Mouse (Mus musculus): Measurements from ENCODE around the gene Smco1. TPM values are rescaled to one million over a fixed set of nuclear protein-coding genes. Genes with fewer than 3 reads are reported as not detected.
"Not testable (repeated sequence)": the region's sequence is repeated elsewhere in the genome, so short reads cannot be mapped to it uniquely, and the experiment has no call there.

Smco1 gene
- polyA plus RNA-seq, 1 experiment, result 0.27 TPM

- H3K4me3 ChIP-seq (ENCODE audit: insufficient read depth, low read length); H3K4me1 ChIP-seq (ENCODE audit: control insufficient read depth, insufficient read depth, low read length); H3K27ac ChIP-seq (ENCODE audit: insufficient read depth, low read length): not testable (repeated sequence)
- TF ChIP-seq CTCF (IDR thresholded peaks at IDR 0.05; ENCODE audit: extremely low read depth, insufficient read depth, low read length), result 0 out of 2 replicates have a peak, but pooled peaks have one; percentile 10
These were observed 7.0 kb upstream of the Smco1 start for GRCm38 (mm10) chr16:32264225-32264624.

DNA sequence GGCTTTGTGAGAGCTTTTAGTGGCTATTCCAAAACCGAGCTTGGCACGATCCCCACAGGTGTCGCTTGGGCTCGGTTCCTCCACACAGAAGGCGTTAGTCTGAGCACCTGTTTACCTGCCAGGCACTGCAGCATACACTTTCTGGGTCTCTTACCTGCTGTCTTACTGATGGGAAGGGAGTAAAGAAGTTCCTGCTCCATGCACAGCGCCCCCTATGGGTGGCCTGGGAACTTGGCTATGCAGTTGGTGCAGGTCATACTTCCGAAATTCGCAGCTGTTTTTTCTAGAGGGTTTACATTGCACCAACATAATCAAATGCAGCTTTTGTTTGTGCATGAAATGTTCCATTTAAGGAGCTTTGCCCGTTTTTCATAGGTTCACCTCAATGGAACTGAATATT is 2.1 kb downstream of the Smco1 start:
- Histone ChIP-seq H3K4me1 (ENCODE audit: control insufficient read depth, insufficient read depth, low read length) (no peaks in the 10 kb centered on the region), H3K27ac (ENCODE audit: insufficient read depth, low read length) (no peak overlapping the region), H3K4me3 (ENCODE audit: insufficient read depth, low read length) (no peak overlapping the region)
- no peak for TF ChIP-seq CTCF (IDR thresholded peaks at IDR 0.05; ENCODE audit: extremely low read depth, insufficient read depth, low read length)
- no peak for TF ChIP-seq POLR2A (IDR thresholded peaks at IDR 0.05; ENCODE audit: extremely low read depth, insufficient read depth, low read length)

DNA sequence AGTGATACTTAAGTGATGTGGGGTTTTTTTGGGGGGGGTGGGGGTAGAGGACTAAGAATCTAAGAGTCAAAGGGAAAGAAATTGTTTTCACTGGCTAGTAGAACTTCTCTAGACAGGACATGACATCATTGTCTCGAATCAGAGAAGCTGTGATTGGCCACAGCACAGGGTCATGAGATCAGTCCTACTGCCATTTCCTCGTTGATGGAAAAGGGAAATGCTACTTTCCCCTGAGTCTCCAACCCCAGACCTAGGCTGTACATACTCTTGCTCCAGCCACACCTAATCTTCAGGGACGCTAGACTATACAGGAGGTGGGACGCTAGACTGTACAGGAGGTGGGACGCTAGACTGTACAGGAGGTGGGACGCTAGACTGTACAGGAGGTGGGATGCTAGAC is 3.8 kb downstream of the Smco1 start:
- H3K4me3 ChIP-seq (ENCODE audit: insufficient read depth, low read length), result no peak overlapping the region
- H3K27ac ChIP-seq (ENCODE audit: insufficient read depth, low read length), result no peak overlapping the region
- H3K4me1 ChIP-seq (ENCODE audit: control insufficient read depth, insufficient read depth, low read length), result no peaks in the 10 kb centered on the region
- TF ChIP-seq CTCF (IDR thresholded peaks at IDR 0.05; ENCODE audit: extremely low read depth, insufficient read depth, low read length) (no peak), POLR2A (IDR thresholded peaks at IDR 0.05; ENCODE audit: extremely low read depth, insufficient read depth, low read length) (no peak)

DNA sequence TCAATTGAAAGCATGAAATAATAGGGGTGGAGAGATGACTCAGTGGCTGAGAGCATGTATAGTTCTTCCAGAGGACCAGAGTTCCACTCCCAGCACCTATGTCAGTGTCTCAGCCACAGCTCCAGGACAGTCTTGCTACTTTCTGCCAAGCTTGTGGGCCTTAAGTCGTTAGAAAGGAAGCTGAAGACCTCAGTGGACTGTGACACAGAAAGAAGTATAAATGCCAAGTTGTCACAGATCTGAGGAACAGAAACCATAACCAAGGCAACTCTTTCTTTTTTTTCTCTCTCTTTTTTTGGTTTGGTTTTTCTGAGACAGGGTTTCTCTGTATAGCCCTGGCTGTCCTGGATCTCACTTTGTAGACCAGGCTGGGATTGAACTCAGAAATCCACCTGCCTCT is 4.6 kb downstream of the Smco1 start:
- Histone ChIP-seq H3K4me3 (ENCODE audit: insufficient read depth, low read length) (no peak overlapping the region), H3K4me1 (ENCODE audit: control insufficient read depth, insufficient read depth, low read length) (no peaks in the 10 kb centered on the region), H3K27ac (ENCODE audit: insufficient read depth, low read length) (no peak overlapping the region)
- no peak for TF ChIP-seq POLR2A (IDR thresholded peaks at IDR 0.05; ENCODE audit: extremely low read depth, insufficient read depth, low read length)
- no peak for TF ChIP-seq CTCF (IDR thresholded peaks at IDR 0.05; ENCODE audit: extremely low read depth, insufficient read depth, low read length)

GRCm38 (mm10) chr16:32277308-32278256 is 6.3 kb downstream of the Smco1 start, which contains the start of gene Rnf168:
Gene Rnf168, plus strand, starts transcription at chr16:32277459.
- TF ChIP-seq CTCF (IDR thresholded peaks at IDR 0.05; ENCODE audit: extremely low read depth, insufficient read depth, low read length) (no peak), POLR2A (IDR thresholded peaks at IDR 0.05; ENCODE audit: extremely low read depth, insufficient read depth, low read length) (peak; percentile 65; the same call in 1 of the 2 replicates)
- Histone ChIP-seq H3K4me1 (ENCODE audit: control insufficient read depth, insufficient read depth, low read length) (peaks cover 3% of the 10 kb centered on the region), H3K4me3 (ENCODE audit: insufficient read depth, low read length) (peak within 1 kb of the TSS; percentile 87), H3K27ac (ENCODE audit: insufficient read depth, low read length) (peak within 1 kb of the TSS; percentile 73)

- H3K4me1 ChIP-seq (ENCODE audit: control insufficient read depth, insufficient read depth, low read length), result peaks cover 6% of the 10 kb centered on the region
These were observed 7.1 kb downstream of the Smco1 start for GRCm38 (mm10) chr16:32278396-32278795.

DNA sequence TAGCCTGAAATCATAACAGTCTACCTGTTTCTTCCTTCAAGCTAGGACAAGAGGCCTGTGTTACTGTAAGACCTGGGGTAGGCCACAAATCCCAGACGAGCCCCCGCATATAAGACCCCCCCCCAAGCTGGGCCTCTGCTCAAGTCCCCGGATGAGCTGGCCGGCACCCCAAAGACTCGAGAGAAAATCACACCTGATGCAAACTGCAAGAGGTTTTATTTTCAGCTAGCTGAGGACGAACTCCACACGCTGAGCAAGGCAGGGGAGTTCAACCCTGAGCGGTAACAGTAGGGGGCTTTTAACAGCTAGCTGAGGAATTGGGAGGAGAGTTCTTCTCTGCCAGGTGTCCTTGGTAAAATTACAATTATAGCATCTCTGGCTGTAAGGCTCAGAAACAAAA is 8.9 kb downstream of the Smco1 start:
- peaks cover 6% of the 10 kb centered on the region for H3K4me1 ChIP-seq (ENCODE audit: control insufficient read depth, insufficient read depth, low read length)
- TF ChIP-seq POLR2A (IDR thresholded peaks at IDR 0.05; ENCODE audit: extremely low read depth, insufficient read depth, low read length), result no peak
- no peak for TF ChIP-seq CTCF (IDR thresholded peaks at IDR 0.05; ENCODE audit: extremely low read depth, insufficient read depth, low read length)
- H3K4me3 ChIP-seq (ENCODE audit: insufficient read depth, low read length), result no peak overlapping the region; the same call in 1 of the 2 replicates
- H3K27ac ChIP-seq (ENCODE audit: insufficient read depth, low read length), result no peak overlapping the region

More at GRCm38 (mm10) chr16:32278396-32278795, 7.1 kb downstream of the Smco1 start:
- H3K4me3 ChIP-seq (ENCODE audit: insufficient read depth, low read length), result peak overlapping the region; percentile 87
- no peak overlapping the region for H3K27ac ChIP-seq (ENCODE audit: insufficient read depth, low read length)
- TF ChIP-seq POLR2A (IDR thresholded peaks at IDR 0.05; ENCODE audit: extremely low read depth, insufficient read depth, low read length) (no peak), CTCF (IDR thresholded peaks at IDR 0.05; ENCODE audit: extremely low read depth, insufficient read depth, low read length) (no peak)

DNA sequence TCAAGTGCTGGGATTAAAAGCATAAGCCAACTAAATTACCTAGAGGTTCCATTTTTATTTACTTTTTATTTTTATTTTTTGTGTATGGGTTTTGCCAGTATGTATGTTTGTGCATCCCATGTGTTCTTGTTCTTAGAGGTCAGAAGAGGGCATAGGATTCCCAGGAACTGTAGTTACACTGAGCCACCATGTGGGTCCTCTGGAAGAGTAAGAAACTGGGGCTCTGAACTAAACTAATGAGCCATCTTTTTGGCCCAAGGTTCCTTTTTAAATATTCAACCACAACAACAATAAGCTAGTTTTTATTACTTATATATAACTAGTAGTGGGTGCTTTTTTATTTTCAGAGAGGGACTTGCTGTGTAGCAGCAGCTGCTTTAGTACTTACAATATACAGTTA is 11.3 kb downstream of the Smco1 start:
- Histone ChIP-seq H3K4me1 (ENCODE audit: control insufficient read depth, insufficient read depth, low read length) (peaks cover 6% of the 10 kb centered on the region), H3K4me3 (ENCODE audit: insufficient read depth, low read length) (no peak overlapping the region)

DNA sequence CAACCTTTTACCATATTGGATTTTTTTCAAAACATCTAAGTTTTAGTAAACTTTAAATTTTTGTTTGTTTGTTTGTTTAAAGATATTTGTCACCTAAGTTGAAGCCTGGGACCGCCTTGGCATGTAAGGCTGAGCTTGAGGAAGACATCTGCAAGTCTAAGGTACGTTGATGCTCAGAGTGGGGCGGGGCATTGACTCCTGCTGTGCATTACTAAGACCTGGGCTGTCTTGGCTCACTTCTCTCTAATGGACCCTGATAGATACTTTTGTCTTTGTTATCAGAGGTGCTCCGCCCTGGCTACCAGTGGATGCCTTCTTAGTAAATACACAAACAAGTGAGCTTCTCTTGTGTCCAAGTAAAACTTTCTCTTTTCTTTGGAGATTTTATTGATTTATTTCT is 20.6 kb downstream of the Smco1 start:
- no peak overlapping the region for H3K4me3 ChIP-seq (ENCODE audit: insufficient read depth, low read length)
- no peak overlapping the region for H3K27ac ChIP-seq (ENCODE audit: insufficient read depth, low read length)
- TF ChIP-seq CTCF (IDR thresholded peaks at IDR 0.05; ENCODE audit: extremely low read depth, insufficient read depth, low read length), result no peak
- no peak for TF ChIP-seq POLR2A (IDR thresholded peaks at IDR 0.05; ENCODE audit: extremely low read depth, insufficient read depth, low read length)
- no peaks in the 10 kb centered on the region for H3K4me1 ChIP-seq (ENCODE audit: control insufficient read depth, insufficient read depth, low read length)

More for the DNA sequence above, 11.3 kb downstream of the Smco1 start:
- no peak overlapping the region for H3K27ac ChIP-seq (ENCODE audit: insufficient read depth, low read length)
- TF ChIP-seq CTCF (IDR thresholded peaks at IDR 0.05; ENCODE audit: extremely low read depth, insufficient read depth, low read length), result no peak
- TF ChIP-seq POLR2A (IDR thresholded peaks at IDR 0.05; ENCODE audit: extremely low read depth, insufficient read depth, low read length), result no peak

DNA sequence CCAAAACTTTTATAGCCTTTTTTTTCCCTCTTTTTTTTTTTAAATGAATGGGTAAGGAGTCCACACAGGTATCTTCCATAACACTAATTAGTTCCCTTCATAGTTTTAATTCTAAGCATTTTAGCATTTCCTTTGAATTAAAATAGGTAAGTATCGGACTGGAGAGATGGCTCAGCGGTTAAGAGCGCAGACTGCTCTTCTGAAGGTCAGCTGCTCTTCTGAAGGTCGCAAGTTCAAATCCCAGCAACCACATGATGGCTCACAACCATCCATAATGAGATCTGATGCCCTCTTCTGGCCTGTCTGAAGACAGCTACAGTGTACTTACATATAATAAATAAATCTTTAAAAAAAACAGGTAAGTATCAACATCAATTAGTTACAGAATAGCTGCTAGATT is 28.3 kb downstream of the Smco1 start:
- H3K4me3 ChIP-seq (ENCODE audit: insufficient read depth, low read length); H3K27ac ChIP-seq (ENCODE audit: insufficient read depth, low read length); H3K4me1 ChIP-seq (ENCODE audit: control insufficient read depth, insufficient read depth, low read length): not testable (repeated sequence)

Measured in cortical plate, adult 2 months (tissue).